Mouse (Mus musculus) hindbrain, embryonic 10.5 days (tissue): Measurements from ENCODE around the gene Surf2. TPM values are rescaled to one million over a fixed set of nuclear protein-coding genes. Genes with fewer than 3 reads are reported as not detected.
"Not testable (repeated sequence)": the region's sequence is repeated elsewhere in the genome, so short reads cannot be mapped to it uniquely, and the experiment has no call there.

Source experiments
- DNase-seq: peaks from one replicate; pipeline ENCODE4 v3.0.0-alpha.2; 2017; ENCODE audit warnings: low spot score
- H3K27ac ChIP-seq: fragments of 300-500 bp; sonication (generic); 2 replicates; pipeline ENCODE4 v1.5.1; 2016; ENCODE audit warnings: mild to moderate bottlenecking, moderate library complexity
- H3K27me3 ChIP-seq: fragments of 300-500 bp; sonication (generic); 2 replicates; pipeline ENCODE4 v1.6.1; 2016; ENCODE audit warnings: mild to moderate bottlenecking; ENCODE audit not compliant: poor library complexity, insufficient read depth, severe bottlenecking
- H3K36me3 ChIP-seq: fragments of 300-500 bp; sonication (generic); 2 replicates; pipeline ENCODE4 v1.6.1; 2016; ENCODE audit warnings: mild to moderate bottlenecking, moderate library complexity
- H3K4me1 ChIP-seq: fragments of 300-500 bp; sonication (generic); replicated peaks from 2 replicates; pipeline ENCODE4 v1.6.1; 2016; ENCODE audit warnings: mild to moderate bottlenecking
- H3K4me3 ChIP-seq: fragments of 300-500 bp; sonication (generic); 2 replicates; pipeline ENCODE4 v1.5.1; 2016; ENCODE audit warnings: mild to moderate bottlenecking, moderate library complexity
- H3K9me3 ChIP-seq: fragments of 300-500 bp; sonication (generic); 2 replicates; pipeline ENCODE4 v1.6.1; 2016; ENCODE audit warnings: mild to moderate bottlenecking, moderate library complexity
- WGBS: fragments of 180-500 bp; shearing (Covaris S2); methylation state at CpG from one replicate; pipeline ENCODE4 v1.1.7; 2016; 5-methylcytosine and 5-hydroxymethylcytosine counted together
- polyA plus RNA-seq: library from polyadenylated mRNA; unstranded; fragments of >200 nt; fragmentation: Nextera tagmentation; extraction: Ambion mirVana; gene quantifications from 2 replicates; pipeline ENCODE4 v1.2.1, GENCODE M21; 2016

Gene Surf2
- 53.2 and 58.0 TPM in 2 replicates for polyA plus RNA-seq

DNA sequence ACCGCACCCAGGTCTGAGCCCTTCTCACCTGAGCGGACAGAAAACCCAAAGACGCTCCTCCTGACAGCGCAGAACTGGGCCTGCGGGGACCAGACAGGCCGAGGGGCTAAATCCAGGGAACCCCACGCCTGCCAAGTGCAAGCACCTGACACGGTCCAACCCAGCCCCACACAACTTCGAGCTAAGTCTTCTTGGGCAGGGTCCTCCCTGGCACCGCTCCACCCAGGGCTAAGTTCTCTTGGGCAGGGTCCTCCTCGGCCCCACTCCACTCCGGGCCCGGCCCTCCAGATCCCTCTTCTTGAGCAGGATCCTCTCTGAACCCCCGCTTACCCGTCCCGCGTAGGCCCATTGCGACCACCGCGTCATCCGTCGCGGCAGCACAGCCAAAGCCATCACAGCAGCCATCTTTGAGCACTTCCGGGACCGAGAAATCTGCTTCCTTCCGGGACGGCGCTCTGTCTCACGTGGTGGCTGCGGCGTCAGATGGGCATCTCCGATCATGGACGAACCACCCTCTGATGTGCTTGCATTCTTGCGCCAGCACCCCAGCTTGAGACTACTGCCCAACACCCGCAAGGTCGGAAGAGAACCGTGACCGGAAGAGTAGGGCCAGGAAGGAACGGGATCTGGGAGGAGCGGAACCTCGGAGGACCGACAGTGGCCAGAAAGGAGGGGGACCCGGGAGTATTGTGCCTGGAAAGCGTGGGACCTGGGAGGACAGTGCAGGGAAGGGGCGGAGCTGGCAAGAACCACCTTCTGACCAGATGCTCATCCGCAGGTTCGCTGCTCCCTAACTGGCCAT lies at the start of gene Surf2, which contains the start of gene Surf1:
Gene Surf2, plus strand, starts transcription at position 441 of the 802 bp plus-strand sequence.
Gene Surf1, minus strand, starts transcription at position 604 of the 802 bp plus-strand sequence.
- H3K4me1 ChIP-seq: peaks cover 60% of the 10 kb centered on the region
- H3K27me3 ChIP-seq: no peaks in the 10 kb centered on the region
- DNase-seq: peak; percentile 84
- WGBS: 2% methylated on average over 47 of the region's 47 CpGs
- peak within 1 kb of the TSS; percentile 88 for H3K4me3 ChIP-seq
- H3K36me3 ChIP-seq: peaks cover 78% of the 10 kb centered on the region
- peak within 1 kb of the TSS; percentile 92 for H3K27ac ChIP-seq
- H3K9me3 ChIP-seq: no peaks in the 10 kb centered on the region

GRCm38 (mm10) chr2:26870666-26871065 lies 45.5 kb upstream of the Surf2 start:
- H3K27me3 ChIP-seq: 0 out of 2 replicates have a peak, but pooled peaks cover 3% of the 10 kb centered on the region
- no peaks in the 10 kb centered on the region for H3K4me1 ChIP-seq
- no peaks in the 10 kb centered on the region for H3K36me3 ChIP-seq
- DNase-seq: no peak
- H3K9me3 ChIP-seq: no peaks in the 10 kb centered on the region
- H3K4me3 ChIP-seq: no peak overlapping the region
- WGBS: 66% methylated on average over 6 of the region's 6 CpGs
- H3K27ac ChIP-seq: no peak overlapping the region

DNA sequence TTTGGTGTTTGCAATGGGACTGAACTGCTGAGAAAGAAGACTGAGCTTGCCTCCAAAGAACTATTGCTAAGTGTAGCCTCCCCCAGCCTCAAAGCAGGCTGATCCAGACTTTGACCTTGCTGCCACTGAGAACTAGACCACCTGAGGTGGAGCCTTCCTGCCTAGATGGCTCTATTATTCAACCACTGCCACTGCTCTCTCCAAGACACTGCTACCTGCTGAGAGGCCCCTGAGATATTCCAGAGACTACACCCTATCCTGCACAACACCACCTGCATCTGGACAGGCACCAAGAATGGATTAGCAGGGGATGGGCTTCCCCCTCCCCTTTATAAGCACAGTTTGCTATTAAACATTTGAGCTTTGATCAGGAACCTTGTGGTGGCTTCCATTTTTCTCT lies 37.6 kb upstream of the Surf2 start:
- Histone ChIP-seq H3K36me3 (no peaks in the 10 kb centered on the region), H3K9me3 (peaks cover 8% of the 10 kb centered on the region), H3K27me3 (no peaks in the 10 kb centered on the region), H3K4me3 (no peak overlapping the region), H3K4me1 (no peaks in the 10 kb centered on the region), H3K27ac (no peak overlapping the region)
- DNase-seq: no peak

GRCm38 (mm10) chr2:26885541-26885940 lies 30.6 kb upstream of the Surf2 start:
- not testable (repeated sequence) for DNase-seq, H3K27ac ChIP-seq, H3K4me1 ChIP-seq, H3K4me3 ChIP-seq, H3K27me3 ChIP-seq
- 78% methylated on average over 2 of the region's 2 CpGs for WGBS
- peaks cover 37% of the 10 kb centered on the region for H3K36me3 ChIP-seq
- H3K9me3 ChIP-seq: peaks cover 12% of the 10 kb centered on the region

- Histone ChIP-seq H3K9me3 (peaks cover 12% of the 10 kb centered on the region), H3K36me3 (peaks cover 43% of the 10 kb centered on the region)
- not testable (repeated sequence) for H3K27me3 ChIP-seq, H3K4me3 ChIP-seq, H3K27ac ChIP-seq, H3K4me1 ChIP-seq, DNase-seq
- 64% methylated on average over 4 of the region's 4 CpGs for WGBS
Observed at GRCm38 (mm10) chr2:26886170-26886569, 30.0 kb upstream of the Surf2 start.

GRCm38 (mm10) chr2:26895898-26896297 lies 20.3 kb upstream of the Surf2 start:
- Histone ChIP-seq H3K36me3 (peaks cover 95% of the 10 kb centered on the region), H3K27ac (no peak overlapping the region), H3K4me3 (no peak overlapping the region), H3K27me3 (no peaks in the 10 kb centered on the region), H3K9me3 (no peaks in the 10 kb centered on the region), H3K4me1 (no peaks in the 10 kb centered on the region; the same call in 1 of the 2 replicates)
- WGBS: 92% methylated on average over 4 of the region's 4 CpGs
- no peak for DNase-seq

- H3K9me3 ChIP-seq: no peaks in the 10 kb centered on the region
- H3K27ac ChIP-seq: no peak overlapping the region
- H3K27me3 ChIP-seq: no peaks in the 10 kb centered on the region
- WGBS: 83% methylated on average over 1 of the region's 1 CpGs
- peaks cover 27% of the 10 kb centered on the region for H3K4me1 ChIP-seq
- no peak overlapping the region for H3K4me3 ChIP-seq
- H3K36me3 ChIP-seq: peaks cover 65% of the 10 kb centered on the region
- DNase-seq: no peak
Observed at GRCm38 (mm10) chr2:26900731-26901130, 15.4 kb upstream of the Surf2 start.

- Histone ChIP-seq H3K27ac (peak overlapping the region; percentile 90), H3K27me3 (no peaks in the 10 kb centered on the region), H3K4me1 (peaks cover 27% of the 10 kb centered on the region), H3K36me3 (peaks cover 65% of the 10 kb centered on the region), H3K4me3 (peak overlapping the region; percentile 87), H3K9me3 (no peaks in the 10 kb centered on the region)
- 16% methylated on average over 7 of the region's 7 CpGs for WGBS
- DNase-seq: no peak
Observed at GRCm38 (mm10) chr2:26901834-26902400, 14.2 kb upstream of the Surf2 start.

- H3K27me3 ChIP-seq: no peaks in the 10 kb centered on the region
- peaks cover 65% of the 10 kb centered on the region for H3K36me3 ChIP-seq
- peaks cover 32% of the 10 kb centered on the region for H3K4me1 ChIP-seq
- peak within 1 kb of the TSS; percentile 87 for H3K4me3 ChIP-seq
- under 1% methylated on average over 41 of the region's 41 CpGs for WGBS
- peak; percentile 97 for DNase-seq
- H3K27ac ChIP-seq: peak within 1 kb of the TSS; percentile 90
- no peaks in the 10 kb centered on the region for H3K9me3 ChIP-seq
Observed at GRCm38 (mm10) chr2:26902467-26903220, 13.5 kb upstream of the Surf2 start, which contains the start of gene Surf6. Surf6 (minus strand) TSS chr2:26902879.

- no peak for DNase-seq
- 13% methylated on average over 7 of the region's 7 CpGs for WGBS
- Histone ChIP-seq H3K4me1 (peaks cover 39% of the 10 kb centered on the region), H3K27ac (peak overlapping the region; percentile 90), H3K36me3 (peaks cover 65% of the 10 kb centered on the region), H3K4me3 (peak overlapping the region; percentile 87), H3K9me3 (no peaks in the 10 kb centered on the region), H3K27me3 (no peaks in the 10 kb centered on the region)
Observed at GRCm38 (mm10) chr2:26903311-26903710, 12.9 kb upstream of the Surf2 start.

GRCm38 (mm10) chr2:26905936-26906335 lies 10.2 kb upstream of the Surf2 start:
- no peak for DNase-seq
- H3K27me3 ChIP-seq: no peaks in the 10 kb centered on the region
- peaks cover 55% of the 10 kb centered on the region for H3K4me1 ChIP-seq
- no peaks in the 10 kb centered on the region for H3K9me3 ChIP-seq
- H3K4me3 ChIP-seq: 0 out of 2 replicates have a peak overlapping the region, but pooled peaks have one; percentile 13
- H3K36me3 ChIP-seq: peaks cover 51% of the 10 kb centered on the region
- H3K27ac ChIP-seq: no peak overlapping the region
- 93% methylated on average over 2 of the region's 2 CpGs for WGBS

DNA sequence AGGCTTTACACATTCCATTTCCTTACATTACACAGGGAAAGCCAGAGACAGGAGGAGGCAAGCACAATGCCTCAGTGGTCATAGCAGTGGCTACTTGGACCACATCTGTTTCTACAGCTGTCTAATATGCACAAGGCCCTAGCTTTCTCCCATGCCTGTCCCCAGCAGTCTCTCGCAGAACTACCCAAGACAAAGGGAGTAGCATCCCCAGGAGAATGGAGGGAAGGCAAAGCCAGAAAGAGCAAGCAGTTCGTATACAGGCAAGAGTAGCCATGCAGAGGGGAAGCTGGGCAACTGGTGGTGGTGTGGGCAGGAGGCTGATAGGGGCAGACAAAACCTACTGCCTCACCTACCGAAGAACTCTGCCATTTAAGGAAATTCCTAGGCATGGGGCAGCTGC lies 9.7 kb upstream of the Surf2 start:
- 93% methylated on average over 3 of the region's 3 CpGs for WGBS
- Histone ChIP-seq H3K27ac (no peak overlapping the region), H3K4me3 (no peak overlapping the region), H3K36me3 (peaks cover 54% of the 10 kb centered on the region), H3K9me3 (no peaks in the 10 kb centered on the region), H3K4me1 (peaks cover 51% of the 10 kb centered on the region), H3K27me3 (no peaks in the 10 kb centered on the region)
- DNase-seq: no peak
